Mouse (Mus musculus): ENCODE results near the gene Ppl.

DNA sequence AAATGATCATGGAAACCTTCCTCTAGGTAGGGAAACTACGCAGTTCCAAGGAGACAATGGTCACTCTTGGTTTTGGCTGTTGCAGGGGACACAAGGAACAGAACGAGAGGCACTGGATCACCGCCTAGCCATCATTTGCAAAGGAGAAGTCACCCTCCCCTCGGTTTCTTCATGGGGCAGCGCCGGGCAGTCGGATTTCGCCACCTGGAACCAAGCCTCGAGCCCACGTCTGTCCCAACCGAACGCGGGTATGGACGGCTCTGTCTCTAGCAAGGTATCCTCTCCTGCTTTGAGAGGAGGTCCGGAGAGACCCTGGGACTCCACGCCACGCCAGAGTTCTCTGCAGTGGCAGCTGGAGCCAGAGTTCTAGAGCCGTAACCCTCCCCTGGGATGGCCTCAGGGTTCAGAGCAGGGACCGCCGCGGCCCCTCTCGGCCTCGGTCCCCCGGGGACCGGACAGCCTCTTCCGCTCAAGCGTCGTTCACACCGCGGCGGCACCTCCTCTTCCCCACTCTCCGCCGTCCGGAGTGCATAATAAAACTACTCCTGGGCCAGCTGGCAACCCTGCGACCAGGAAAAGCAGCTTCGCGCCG is 82.9 kb downstream of the Ppl start:
- TF ChIP-seq CTCF (IDR thresholded peaks at IDR 0.05; ENCODE audit: low read depth, low read length) (no peak), TAL1 (conservative IDR thresholded peaks at IDR 0.05; ENCODE audit: low read depth, low read length) (no peak), GATA1 (IDR thresholded peaks at IDR 0.05; ENCODE audit: borderline replicate concordance, low read length) (no peak), POLR2AphosphoS5 (IDR thresholded peaks at IDR 0.05; ENCODE audit: insufficient replicate concordance, low read depth, low read length) (no peak)

All from G1E (cell line).